Mouse (Mus musculus) embryo, embryonic 10.5 days (tissue): ENCODE data around the gene Rtp2.
"Not testable (repeated sequence)": the region's sequence is repeated elsewhere in the genome, so short reads cannot be mapped to it uniquely, and the experiment has no call there.

ENCODE experiments used
- DNase-seq: peaks from one replicate; pipeline ENCODE4 v3.0.0-alpha.2; 2015; ENCODE audit warnings: low spot score

Rtp2 gene

GRCm38 (mm10) chr16:23952101-23952727 is 20.0 kb upstream of the Rtp2 start:
- DNase-seq: no peak

- DNase-seq: no peak
Measured at GRCm38 (mm10) chr16:23947654-23948053, 15.5 kb upstream of the Rtp2 start.

- no peak for DNase-seq
Measured at GRCm38 (mm10) chr16:23944801-23945200, 12.6 kb upstream of the Rtp2 start.

- no peak for DNase-seq
Measured at GRCm38 (mm10) chr16:23934397-23934796, 2.2 kb upstream of the Rtp2 start.

GRCm38 (mm10) chr16:23931275-23931674 is 919 bp downstream of the Rtp2 start:
- no peak for DNase-seq

GRCm38 (mm10) chr16:23930426-23931073 is 1.6 kb downstream of the Rtp2 start:
- no peak for DNase-seq

- DNase-seq: no peak
Measured at GRCm38 (mm10) chr16:23927301-23928114, 4.7 kb downstream of the Rtp2 start.

- DNase-seq: no peak
Measured at GRCm38 (mm10) chr16:23922906-23923305, 9.3 kb downstream of the Rtp2 start.

- DNase-seq: no peak
Measured at GRCm38 (mm10) chr16:23921697-23922096, 10.5 kb downstream of the Rtp2 start.

GRCm38 (mm10) chr16:23919418-23919817 is 12.8 kb downstream of the Rtp2 start:
- DNase-seq: no peak

- no peak for DNase-seq
Measured at GRCm38 (mm10) chr16:23913401-23913800, 18.8 kb downstream of the Rtp2 start.

- no peak for DNase-seq
Measured at GRCm38 (mm10) chr16:23912741-23913140, 19.5 kb downstream of the Rtp2 start.

GRCm38 (mm10) chr16:23909015-23909354 is 23.2 kb downstream of the Rtp2 start:
- DNase-seq: not testable (repeated sequence)

- not testable (repeated sequence) for DNase-seq
Measured at GRCm38 (mm10) chr16:23908076-23909014, 23.8 kb downstream of the Rtp2 start.

- DNase-seq: not testable (repeated sequence)
Measured at GRCm38 (mm10) chr16:23906586-23906985, 25.6 kb downstream of the Rtp2 start.

GRCm38 (mm10) chr16:23901411-23901810 is 30.8 kb downstream of the Rtp2 start:
- no peak for DNase-seq

- no peak for DNase-seq
Measured at GRCm38 (mm10) chr16:23900061-23900460, 32.1 kb downstream of the Rtp2 start.

GRCm38 (mm10) chr16:23898840-23899239 is 33.4 kb downstream of the Rtp2 start:
- DNase-seq: peak; percentile 93

GRCm38 (mm10) chr16:23897984-23898586 is 34.1 kb downstream of the Rtp2 start:
- peak; percentile 86 for DNase-seq

GRCm38 (mm10) chr16:23897486-23897885 is 34.7 kb downstream of the Rtp2 start:
- DNase-seq: no peak

GRCm38 (mm10) chr16:23895135-23895534 is 37.1 kb downstream of the Rtp2 start:
- no peak for DNase-seq

- DNase-seq: peak; percentile 21
Measured at GRCm38 (mm10) chr16:23890636-23891035, 41.6 kb downstream of the Rtp2 start, which contains the start of gene Sst. Sst (minus strand) TSS chr16:23890958.
